Mouse (Mus musculus) lung, adult 2 months (tissue): ENCODE results near the gene Tnfrsf23. TPM values are rescaled to one million over a fixed set of nuclear protein-coding genes. Genes with fewer than 3 reads are reported as not detected.

Experiments
- DNase-seq: peaks from one replicate; pipeline ENCODE4 v3.0.0; 2022
- H3K4me1 ChIP-seq: fragments of 200-500 bp; 2 replicates; pipeline ENCODE4 v1.6.1; 2011; ENCODE audit warnings: low read length; ENCODE audit not compliant: control insufficient read depth, insufficient read depth
- H3K4me3 ChIP-seq: fragments of 200-500 bp; replicated peaks from 2 replicates; pipeline ENCODE3; 2011; ENCODE audit warnings: low read depth, mild to moderate bottlenecking, control low read depth, low read length; ENCODE audit errors: extremely low read depth
- CTCF ChIP-seq: fragments of 200-500 bp; IDR thresholded peaks from 2 replicates; pipeline ENCODE4 v1.5.1; 2011; ENCODE audit warnings: mild to moderate bottlenecking, low read length, control low read depth; ENCODE audit not compliant: insufficient read depth
- POLR2A ChIP-seq: fragments of 200-500 bp; IDR thresholded peaks from 2 replicates; pipeline ENCODE4 v1.6.1; 2011; ENCODE audit warnings: low read depth, mild to moderate bottlenecking, control low read depth, low read length, borderline replicate concordance; ENCODE audit errors: extremely low read depth
- WGBS: fragments of 180-500 bp; shearing (Covaris S2); methylation state at CpG from one replicate; pipeline ENCODE4 v1.1.7; 2018; 5-methylcytosine and 5-hydroxymethylcytosine counted together
- polyA plus RNA-seq: library from polyadenylated mRNA; depleted of rRNA; stranded (reverse); fragments of >200 nt; gene quantifications from 2 replicates; pipeline ENCODE4 v1.2.3, GENCODE M21; 2012

Gene Tnfrsf23
- polyA plus RNA-seq, 1 experiment = 5.3 TPM

- no peak for TF ChIP-seq CTCF
- H3K4me1 ChIP-seq = peaks cover 5% of the 10 kb centered on the region; the same call in 1 of the 2 replicates
- no peak overlapping the region for H3K4me3 ChIP-seq
- 57% methylated on average over 4 of the region's 4 CpGs for WGBS
- no peak for DNase-seq
Observed at GRCm38 (mm10) chr7:143712023-143712422, 26.4 kb upstream of the Tnfrsf23 start.

GRCm38 (mm10) chr7:143711381-143711780 is 25.7 kb upstream of the Tnfrsf23 start:
- DNase-seq = no peak
- no peak overlapping the region for H3K4me3 ChIP-seq
- 68% methylated on average over 7 of the region's 7 CpGs for WGBS
- TF ChIP-seq POLR2A = no peak
- TF ChIP-seq CTCF = no peak
- H3K4me1 ChIP-seq = peaks cover 5% of the 10 kb centered on the region; the same call in 1 of the 2 replicates

GRCm38 (mm10) chr7:143709395-143709794 is 23.7 kb upstream of the Tnfrsf23 start:
- no peak for TF ChIP-seq POLR2A
- no peak for TF ChIP-seq CTCF
- Histone ChIP-seq H3K4me3 (no peak overlapping the region), H3K4me1 (peaks cover 5% of the 10 kb centered on the region; the same call in 1 of the 2 replicates)
- 87% methylated on average over 7 of the region's 7 CpGs for WGBS
- no peak for DNase-seq

- TF ChIP-seq POLR2A = no peak
- TF ChIP-seq CTCF = peak; percentile 95
- no peak overlapping the region for H3K4me3 ChIP-seq
- peak; percentile 89 for DNase-seq
- WGBS = 42% methylated on average over 7 of the region's 7 CpGs
- no peaks in the 10 kb centered on the region for H3K4me1 ChIP-seq
Observed at GRCm38 (mm10) chr7:143706697-143707438, 21.2 kb upstream of the Tnfrsf23 start.

GRCm38 (mm10) chr7:143696140-143696539 is 10.5 kb upstream of the Tnfrsf23 start:
- DNase-seq = no peak
- no peaks in the 10 kb centered on the region for H3K4me1 ChIP-seq
- no peak overlapping the region for H3K4me3 ChIP-seq
- WGBS = 71% methylated on average over 2 of the region's 2 CpGs
- TF ChIP-seq POLR2A (no peak), CTCF (peak; percentile 23; the same call in 1 of the 2 replicates)

GRCm38 (mm10) chr7:143694550-143694949 is 8.9 kb upstream of the Tnfrsf23 start:
- 93% methylated on average over 7 of the region's 7 CpGs for WGBS
- TF ChIP-seq POLR2A (no peak), CTCF (no peak)

GRCm38 (mm10) chr7:143692746-143693510 is 7.3 kb upstream of the Tnfrsf23 start:
- 91% methylated on average over 12 of the region's 12 CpGs for WGBS
- TF ChIP-seq POLR2A (no peak), CTCF (no peak)
- Histone ChIP-seq H3K4me3 (no peak overlapping the region), H3K4me1 (no peaks in the 10 kb centered on the region)
- no peak for DNase-seq

More at GRCm38 (mm10) chr7:143694550-143694949, 8.9 kb upstream of the Tnfrsf23 start:
- no peaks in the 10 kb centered on the region for H3K4me1 ChIP-seq
- DNase-seq = no peak
- no peak overlapping the region for H3K4me3 ChIP-seq

- DNase-seq = no peak
- WGBS = 97% methylated on average over 4 of the region's 4 CpGs
Observed at GRCm38 (mm10) chr7:143691909-143692308, 6.2 kb upstream of the Tnfrsf23 start.

GRCm38 (mm10) chr7:143691181-143691580 is 5.5 kb upstream of the Tnfrsf23 start:
- TF ChIP-seq POLR2A (no peak), CTCF (no peak)
- DNase-seq = no peak
- Histone ChIP-seq H3K4me1 (no peaks in the 10 kb centered on the region), H3K4me3 (no peak overlapping the region)
- 82% methylated on average over 5 of the region's 5 CpGs for WGBS

More at GRCm38 (mm10) chr7:143691909-143692308, 6.2 kb upstream of the Tnfrsf23 start:
- H3K4me1 ChIP-seq = no peaks in the 10 kb centered on the region
- TF ChIP-seq POLR2A = no peak
- TF ChIP-seq CTCF = no peak
- H3K4me3 ChIP-seq = no peak overlapping the region
